Mouse (Mus musculus) ovary, postnatal 14 days (tissue): ENCODE data around the gene Klhl24.
A peak's percentile ranks its signal among the peaks of the same experiment; 100 is the strongest.
"Not testable (repeated sequence)": the region's sequence is repeated elsewhere in the genome, so short reads cannot be mapped to it uniquely, and the experiment has no call there.

ENCODE experiments used
- DNase-seq: peaks from one replicate; pipeline ENCODE4 v3.0.0; 2022; ENCODE audit warnings: low spot score

Klhl24 gene

GRCm38 (mm10) chr16:20097069-20097710, at the start of gene Klhl24:
Gene Klhl24 (plus strand): TSS chr16:20097542.
- DNase-seq = peak; percentile 81

DNA sequence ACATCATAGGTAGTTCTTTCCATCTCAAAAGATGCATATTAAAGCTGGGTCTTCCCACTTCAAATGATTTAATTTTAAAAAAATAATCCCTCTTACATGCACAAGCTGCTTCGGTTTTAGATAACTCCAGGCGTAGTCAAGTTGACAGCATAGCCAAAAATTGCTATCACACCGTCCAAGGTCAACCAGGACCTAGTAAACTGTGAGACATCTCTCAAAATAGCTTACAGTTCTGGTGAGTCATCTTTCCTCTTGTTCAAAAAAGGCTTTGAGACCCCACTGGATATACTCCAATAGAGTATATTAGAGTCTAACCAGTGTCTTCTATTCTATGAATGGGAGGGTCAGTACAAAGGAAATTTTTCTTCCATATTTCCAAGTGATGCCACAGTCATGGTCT, 44.7 kb upstream of the Klhl24 start:
- no peak for DNase-seq

DNA sequence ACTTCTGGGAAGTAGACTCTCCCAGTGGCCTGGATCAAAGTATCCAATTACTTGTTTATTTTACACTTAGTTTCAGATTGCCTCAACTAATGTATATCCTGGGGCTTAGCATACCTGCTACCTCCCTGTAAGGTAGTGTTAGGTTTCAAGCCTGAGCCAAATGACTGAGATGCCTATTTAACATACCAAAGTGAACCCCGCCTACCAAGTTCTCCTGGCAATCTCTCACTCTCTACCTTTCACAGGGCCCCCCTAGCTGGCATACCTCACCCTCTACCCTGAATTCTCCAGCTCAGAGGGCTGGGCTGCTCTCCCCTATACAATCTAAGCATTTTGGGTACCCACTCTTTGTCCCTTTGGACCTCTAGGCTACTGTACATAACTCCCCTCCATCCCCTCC, 24.6 kb upstream of the Klhl24 start:
- DNase-seq = no peak

- DNase-seq = no peak
Measured at GRCm38 (mm10) chr16:20076675-20077074, 20.7 kb upstream of the Klhl24 start.

- DNase-seq = no peak
Measured at GRCm38 (mm10) chr16:20080271-20080670, 17.1 kb upstream of the Klhl24 start.

DNA sequence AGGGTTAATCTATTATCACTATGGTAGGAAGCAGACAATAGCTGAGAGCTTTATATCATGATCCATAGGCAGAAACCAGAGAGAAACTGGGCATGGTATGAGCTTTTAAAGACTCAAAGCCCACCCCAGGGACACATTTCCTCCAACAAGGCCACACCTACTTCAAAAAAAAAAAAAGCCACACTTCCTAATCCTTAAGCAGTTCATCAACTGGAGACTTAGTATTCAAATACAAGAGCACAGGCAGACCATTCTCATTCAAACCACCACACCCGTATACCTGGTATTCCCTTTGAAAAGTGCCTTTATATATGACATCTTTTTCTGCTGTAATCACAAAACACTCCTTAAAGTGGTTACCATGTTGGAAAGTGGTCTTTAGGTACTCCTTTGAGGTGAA, 12.7 kb upstream of the Klhl24 start:
- no peak for DNase-seq

- no peak for DNase-seq
Measured at GRCm38 (mm10) chr16:20085250-20085905, 12.0 kb upstream of the Klhl24 start.

DNA sequence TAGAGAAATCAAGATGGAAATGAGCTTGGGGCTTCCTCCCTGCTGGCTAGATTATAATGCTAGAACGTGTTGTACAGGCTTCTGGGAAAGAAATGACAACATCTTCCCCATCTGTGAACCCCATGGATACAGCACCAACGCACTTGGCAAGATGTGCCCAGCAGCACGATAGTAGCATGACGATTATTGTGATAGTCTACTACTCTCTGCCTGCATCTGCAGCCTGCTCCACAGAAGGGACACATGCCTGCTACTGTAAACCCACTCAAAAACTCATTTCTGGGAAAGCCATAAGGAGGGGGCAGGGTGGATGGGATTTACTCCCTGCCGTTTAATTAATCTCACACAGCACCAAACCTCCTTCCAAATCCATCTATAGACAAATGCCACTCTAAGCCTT, 10.4 kb upstream of the Klhl24 start:
- no peak for DNase-seq

DNA sequence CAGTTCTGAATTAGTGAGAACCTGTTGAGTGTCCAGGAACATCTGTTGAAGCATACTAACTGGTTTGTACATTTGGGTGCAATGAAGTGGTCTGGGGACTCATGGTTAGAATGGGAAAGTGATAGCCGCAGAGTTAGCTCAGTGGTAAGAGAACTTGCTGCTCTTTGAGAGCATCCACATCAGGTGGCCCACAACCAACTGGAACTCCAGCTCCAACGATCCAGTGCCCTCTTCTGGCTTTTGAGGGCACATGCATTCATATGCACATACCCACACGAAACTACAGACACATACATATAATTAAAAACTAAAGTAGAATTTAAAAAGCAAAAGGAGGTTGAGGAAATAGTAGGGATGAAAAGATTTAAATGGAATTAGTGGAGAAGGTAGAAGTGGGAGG, 7.7 kb upstream of the Klhl24 start:
- no peak for DNase-seq

DNA sequence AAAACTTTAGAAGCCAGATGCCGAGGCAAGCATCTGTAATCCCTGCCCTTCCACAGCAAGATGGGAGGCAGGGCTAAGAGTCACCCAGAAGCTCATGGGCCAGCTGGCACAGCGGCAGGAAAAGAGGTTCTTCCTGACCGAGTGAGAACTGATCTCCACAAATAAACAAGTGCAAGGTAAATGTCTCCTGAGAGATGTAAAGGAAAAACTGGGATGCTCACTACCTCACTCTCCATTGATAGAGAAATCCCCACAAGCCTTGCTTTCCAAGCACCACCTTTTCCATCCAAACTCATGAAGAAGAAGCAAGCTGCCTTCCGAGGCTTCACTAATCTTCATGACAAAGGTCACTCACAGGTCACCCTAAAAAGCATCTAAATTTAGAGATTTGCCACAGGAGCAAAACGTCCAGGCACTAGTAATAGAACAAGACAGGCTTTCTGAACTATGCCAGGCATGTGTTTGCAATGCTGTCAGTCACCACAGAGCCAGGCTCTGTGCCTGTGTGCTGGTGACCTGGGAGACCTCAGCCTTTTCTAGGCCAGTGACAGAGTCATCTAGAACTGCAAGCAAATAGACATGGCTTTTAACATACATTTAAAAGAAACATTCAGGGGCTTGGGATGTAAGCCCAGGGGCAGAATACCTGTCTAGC, 6.3 kb upstream of the Klhl24 start:
- DNase-seq = no peak

DNA sequence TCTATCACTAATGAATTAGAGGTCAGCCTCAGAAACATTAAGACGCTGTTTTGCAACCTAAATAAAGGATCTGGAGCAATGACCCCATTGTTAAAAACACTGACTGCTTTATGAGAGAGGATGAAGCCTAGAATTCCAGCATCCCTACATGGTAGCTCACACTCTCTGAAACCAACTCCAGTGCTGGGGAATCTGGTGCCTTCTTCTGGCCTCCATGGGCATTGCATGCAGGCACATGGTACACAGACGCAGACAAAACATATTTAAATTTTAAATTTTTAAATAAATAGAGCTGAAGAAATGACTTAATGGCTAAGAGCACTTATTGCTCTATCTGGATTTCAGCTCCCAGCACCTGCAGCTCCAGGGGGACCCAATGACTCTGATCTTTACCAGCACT, 1.4 kb upstream of the Klhl24 start:
- no peak for DNase-seq

GRCm38 (mm10) chr16:20097711-20098374, 501 bp downstream of the Klhl24 start:
- peak; percentile 90 for DNase-seq

GRCm38 (mm10) chr16:20098375-20098727, 1.0 kb downstream of the Klhl24 start:
- DNase-seq = no peak

- DNase-seq = no peak
Measured at GRCm38 (mm10) chr16:20098866-20099629, 1.7 kb downstream of the Klhl24 start.

DNA sequence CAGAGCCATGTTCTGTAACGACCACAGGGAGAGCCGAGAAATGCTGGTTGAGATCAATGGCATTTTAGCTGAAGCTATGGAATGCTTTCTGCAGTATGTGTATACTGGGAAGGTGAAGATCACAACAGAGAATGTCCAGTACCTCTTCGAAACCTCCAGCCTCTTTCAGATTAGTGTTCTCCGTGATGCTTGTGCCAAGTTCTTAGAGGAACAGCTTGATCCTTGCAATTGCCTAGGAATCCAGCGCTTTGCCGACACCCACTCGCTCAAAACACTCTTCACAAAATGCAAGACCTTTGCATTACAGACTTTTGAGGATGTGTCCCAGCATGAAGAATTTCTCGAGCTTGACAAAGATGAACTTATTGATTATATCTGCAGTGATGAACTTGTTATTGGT, 9.7 kb downstream of the Klhl24 start:
- no peak for DNase-seq

DNA sequence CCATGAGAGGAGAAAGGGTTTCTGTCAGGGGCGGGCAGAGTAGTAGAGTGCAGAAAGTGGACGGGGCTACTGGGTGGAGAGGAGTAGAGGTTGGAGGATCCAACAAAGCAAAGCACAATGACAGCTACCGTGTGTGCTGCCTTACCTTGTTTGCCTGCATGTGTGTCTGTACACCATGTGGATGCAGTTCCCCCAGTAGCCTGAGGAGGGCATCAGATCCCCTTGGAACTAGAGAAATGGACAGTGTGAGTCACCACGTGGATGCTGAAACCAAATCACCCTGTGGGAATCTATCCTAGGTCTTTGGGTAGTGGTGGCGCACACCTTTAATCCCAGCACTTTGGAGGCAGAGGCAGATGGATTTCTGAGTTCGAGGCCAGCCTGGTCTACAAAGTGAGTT, 11.6 kb downstream of the Klhl24 start:
- no peak for DNase-seq

DNA sequence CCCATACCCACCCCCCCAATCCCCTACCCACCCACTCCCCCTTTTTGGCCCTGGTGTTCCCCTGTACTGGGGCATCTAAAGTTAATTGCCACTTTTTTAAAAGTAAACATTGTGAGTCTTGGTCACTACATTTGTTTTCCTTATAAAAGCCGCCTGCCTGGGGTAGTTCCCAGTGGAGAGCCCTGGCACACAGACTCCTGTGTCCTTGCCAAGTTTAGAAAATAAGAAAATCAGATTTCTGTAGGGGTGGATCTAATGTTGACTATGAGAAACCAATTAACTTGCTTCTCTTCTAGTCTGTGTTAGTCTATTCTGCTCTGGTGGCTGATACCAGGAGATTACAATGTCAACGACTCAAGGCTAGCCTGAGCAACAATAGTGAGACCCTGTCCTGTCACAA, 15.3 kb downstream of the Klhl24 start:
- DNase-seq = no peak

GRCm38 (mm10) chr16:20116069-20116468, 18.7 kb downstream of the Klhl24 start:
- DNase-seq = no peak

DNA sequence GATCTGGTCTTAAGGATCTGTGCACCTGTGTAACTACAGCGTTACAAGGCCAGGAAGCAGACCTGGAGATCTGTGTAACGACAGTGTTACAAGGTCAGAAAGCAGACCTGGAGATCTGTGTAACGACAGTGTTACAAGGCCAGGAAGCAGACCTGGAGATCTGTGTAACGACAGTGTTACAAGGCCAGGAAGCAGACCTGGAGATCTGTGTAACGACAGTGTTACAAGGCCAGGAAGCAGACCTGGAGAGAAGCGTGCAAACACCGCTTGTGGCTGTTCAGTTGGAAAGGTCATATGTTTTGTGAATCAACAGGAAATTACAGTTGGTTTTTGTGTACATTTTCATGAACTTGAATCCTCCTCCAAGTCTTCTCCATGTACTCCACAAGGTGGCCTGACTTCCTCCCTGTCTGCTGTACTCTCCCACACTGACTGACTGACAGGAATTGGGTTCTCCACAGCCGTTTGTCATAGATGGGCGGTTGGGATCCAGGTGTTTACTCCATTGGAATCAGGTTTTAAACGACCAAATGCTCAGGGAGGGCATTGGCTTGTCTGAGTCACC, 29.1 kb downstream of the Klhl24 start:
- DNase-seq = not testable (repeated sequence)

- no peak for DNase-seq
Measured at GRCm38 (mm10) chr16:20130397-20130796, 33.1 kb downstream of the Klhl24 start.

- peak; percentile 75 for DNase-seq
Measured at GRCm38 (mm10) chr16:20140772-20141531, 43.6 kb downstream of the Klhl24 start, which contains the start of gene Yeats2. Gene Yeats2 (plus strand): TSS chr16:20141063.
